Comparison of ENCODE assay signal across 13 mouse cellular contexts in the genomic region with DNA sequence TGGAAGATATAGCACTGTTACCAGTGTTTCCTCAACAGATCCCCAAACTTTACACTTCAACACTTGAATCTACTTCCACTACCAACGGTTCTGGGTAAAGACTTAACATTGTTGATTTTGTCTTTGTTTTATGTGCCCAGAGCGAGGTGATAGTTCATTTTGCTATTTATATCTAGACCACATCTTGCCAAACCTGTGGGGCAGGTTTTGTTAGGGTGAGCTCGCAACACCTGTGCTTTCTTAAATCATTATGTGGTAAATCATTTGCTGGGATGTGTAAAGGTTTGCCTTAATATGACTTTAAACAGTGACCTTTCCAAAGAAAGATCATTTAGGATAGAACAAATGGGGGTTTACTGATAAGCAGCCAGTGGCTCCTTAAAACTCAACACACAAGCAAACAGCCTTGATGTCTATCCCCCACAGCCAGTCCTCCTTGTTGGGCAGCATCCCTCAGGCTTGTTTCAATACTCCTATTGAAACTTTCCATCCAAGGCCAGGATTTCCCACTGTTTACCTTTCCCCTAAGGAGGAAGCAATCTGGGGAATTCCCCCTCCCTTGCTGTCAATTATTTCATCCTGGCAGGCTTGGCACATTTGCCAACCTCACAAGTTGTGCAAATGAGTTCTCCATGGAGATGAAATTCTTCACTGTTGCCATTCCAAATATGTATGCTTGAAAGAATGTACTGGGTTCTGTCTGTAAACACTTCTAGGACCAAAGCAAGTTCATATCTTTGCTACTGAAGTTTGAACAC.
DNase-seq lines count a peak whose midpoint lies in the region; ATAC-seq and TF ChIP-seq lines count a peak whose summit lies in the region.
"Had no signal": no experiment of that assay in that cellular context is flagged by ENCODE, and none has a peak within 500 bp of the region (broad histone marks: within the 10 kb centered on the region; RNA-seq: fewer than 3 reads in every experiment).

No protein-coding gene starts in this region.

- no peak overlapping the region for H3K9ac ChIP-seq in embryonic facial prominence, embryonic 13.5 days
- H3K9ac ChIP-seq in kidney, embryonic 16.5 days (replicated peaks; ENCODE audit: low read length) = no peak overlapping the region
- H3K9ac ChIP-seq: neural tube, embryonic 13.5 days had no signal

- H3K4me2 ChIP-seq in embryonic facial prominence, embryonic 13.5 days = no peak overlapping the region
- no peak overlapping the region for H3K4me2 ChIP-seq in kidney, embryonic 16.5 days (replicated peaks; ENCODE audit: low read depth, low read length)
- H3K4me2 ChIP-seq: neural tube, embryonic 13.5 days had no signal

- TF ChIP-seq POLR2A in embryonic fibroblast, embryonic 13.5 days (IDR thresholded peaks at IDR 0.05; ENCODE audit: low read depth, low read length) = no peak

- no peak for ATAC-seq in embryonic facial prominence, embryonic 13.5 days (ENCODE audit: insufficient number of reproducible peaks, insufficient read depth, low FRiP score, low TSS enrichment, low read depth)
- peak; percentile 79; the same call in 1 of the 2 replicates for ATAC-seq in kidney, embryonic 16.5 days (ENCODE audit: low FRiP score, low TSS enrichment)

- peaks cover 5% of the 10 kb centered on the region; the same call in 1 of the 2 replicates for H3K4me1 ChIP-seq in embryonic facial prominence, embryonic 13.5 days
- no peaks in the 10 kb centered on the region; the same call in 1 of the 2 replicates for H3K4me1 ChIP-seq in embryonic facial prominence, embryonic 10.5 days
- peaks cover 4% of the 10 kb centered on the region for H3K4me1 ChIP-seq in embryonic fibroblast, embryonic 13.5 days (ENCODE audit: control insufficient read depth, insufficient read depth, low read length)
- peaks cover 4% of the 10 kb centered on the region; the same call in 1 of the 2 replicates for H3K4me1 ChIP-seq in kidney, embryonic 16.5 days (ENCODE audit: insufficient read depth, low read length)
- H3K4me1 ChIP-seq: forebrain, embryonic 10.5 days; megakaryocyte, embryonic 14.5 days had no signal

- peak overlapping the region; percentile 28; the same call in 1 of the 2 replicates for H3K27ac ChIP-seq in embryonic facial prominence, embryonic 13.5 days
- H3K27ac ChIP-seq in embryonic facial prominence, embryonic 10.5 days (replicated peaks) = no peak overlapping the region
- H3K27ac ChIP-seq in embryonic fibroblast, embryonic 13.5 days (ENCODE audit: insufficient read depth, low read length) = peak overlapping the region; percentile 76
- peak overlapping the region; percentile 67 for H3K27ac ChIP-seq in kidney, embryonic 16.5 days (ENCODE audit: low read length)
- H3K27ac ChIP-seq: forebrain, embryonic 10.5 days; neural tube, embryonic 13.5 days had no signal

- H3K36me3 ChIP-seq in embryonic facial prominence, embryonic 13.5 days = no peaks in the 10 kb centered on the region
- H3K36me3 ChIP-seq in embryonic facial prominence, embryonic 10.5 days (replicated peaks) = no peaks in the 10 kb centered on the region
- no peaks in the 10 kb centered on the region for H3K36me3 ChIP-seq in kidney, embryonic 16.5 days (ENCODE audit: insufficient read depth, low read length)
- H3K36me3 ChIP-seq: forebrain, embryonic 10.5 days; neural tube, embryonic 13.5 days had no signal

- no peak overlapping the region for H3K4me3 ChIP-seq in embryonic facial prominence, embryonic 13.5 days
- H3K4me3 ChIP-seq in embryonic facial prominence, embryonic 10.5 days = no peak overlapping the region
- H3K4me3 ChIP-seq in embryonic fibroblast, embryonic 13.5 days (ENCODE audit: insufficient read depth, low read length) = no peak overlapping the region
- no peak overlapping the region for H3K4me3 ChIP-seq in kidney, embryonic 16.5 days (ENCODE audit: low read length)
- H3K4me3 ChIP-seq: forebrain, embryonic 10.5 days; megakaryocyte, embryonic 14.5 days; neural tube, embryonic 13.5 days had no signal

- no peaks in the 10 kb centered on the region for H3K27me3 ChIP-seq in embryonic facial prominence, embryonic 13.5 days
- H3K27me3 ChIP-seq in embryonic facial prominence, embryonic 10.5 days (replicated peaks; ENCODE audit: low read depth, poor library complexity, severe bottlenecking) = no peaks in the 10 kb centered on the region
- no peaks in the 10 kb centered on the region for H3K27me3 ChIP-seq in kidney, embryonic 16.5 days (ENCODE audit: insufficient read depth, low read length)
- H3K27me3 ChIP-seq: megakaryocyte, embryonic 14.5 days; neural tube, embryonic 13.5 days had no signal

- H3K9me3 ChIP-seq in embryonic facial prominence, embryonic 13.5 days = no peaks in the 10 kb centered on the region
- H3K9me3 ChIP-seq in embryonic facial prominence, embryonic 10.5 days = no peaks in the 10 kb centered on the region
- H3K9me3 ChIP-seq in kidney, embryonic 16.5 days (ENCODE audit: low read length) = 0 out of 2 replicates have a peak, but pooled peaks cover 4% of the 10 kb centered on the region
- H3K9me3 ChIP-seq: forebrain, embryonic 10.5 days; neural tube, embryonic 13.5 days had no signal

- no peak for DNase-seq in embryonic facial prominence, embryonic 10.5 days (ENCODE audit: low spot score)
- peak; percentile 41 for DNase-seq in lung, postnatal 14 days
- DNase-seq in MN1 (ENCODE audit: low spot score) = no peak
- no peak for DNase-seq in cerebellum, adult 8-10 months
- no peak for DNase-seq in heart, adult 9 months (ENCODE audit: low spot score in 2 of 2)
- DNase-seq: cerebellum, postnatal 36 days; thymus, postnatal 14 days had no signal

- 61% methylated on average over 3 of the region's 3 CpGs for WGBS in embryonic facial prominence, embryonic 13.5 days
- WGBS in embryonic facial prominence, embryonic 10.5 days = 76% methylated on average over 3 of the region's 3 CpGs
- WGBS in kidney, embryonic 16.5 days = 57% methylated on average over 3 of the region's 3 CpGs

- no peak for TF ChIP-seq CTCF in embryonic fibroblast, embryonic 13.5 days (IDR thresholded peaks at IDR 0.05; ENCODE audit: borderline replicate concordance, insufficient read depth, low read length)
